Mouse (Mus musculus) hindbrain, postnatal 0 days (tissue): ENCODE measurements around the gene 4933402J07Rik. TPM values are rescaled to one million over a fixed set of nuclear protein-coding genes. Genes with fewer than 3 reads are reported as not detected.
A peak's percentile ranks its signal among the peaks of the same experiment; 100 is the strongest.

ENCODE experiments used
- ATAC-seq: fragments of 200-750 bp; cut with Nextera tagmentation; 2 replicates; pipeline ENCODE4 v1.8.0; 2017; ENCODE audit warnings: mild to moderate bottlenecking, moderate TSS enrichment, moderate library complexity
- DNase-seq: peaks from one replicate; pipeline ENCODE4 v3.0.0-alpha.2; 2015; ENCODE audit warnings: low spot score
- H3K27ac ChIP-seq: fragments of 300-500 bp; sonication (generic); 2 replicates; pipeline ENCODE4 v1.5.1; 2014; ENCODE audit warnings: mild to moderate bottlenecking
- H3K27me3 ChIP-seq: fragments of 300-500 bp; sonication (generic); 2 replicates; pipeline ENCODE4 v1.6.1; 2014; ENCODE audit warnings: low read length, mixed read lengths; ENCODE audit not compliant: insufficient read depth
- H3K36me3 ChIP-seq: fragments of 300-500 bp; sonication (generic); 2 replicates; pipeline ENCODE4 v1.6.1; 2014; ENCODE audit warnings: low read length, mixed read lengths; ENCODE audit not compliant: insufficient read depth
- H3K4me1 ChIP-seq: fragments of 300-500 bp; sonication (generic); 2 replicates; pipeline ENCODE4 v1.6.1; 2014; ENCODE audit warnings: antibody characterized with exemption, low read length, mixed read lengths; ENCODE audit not compliant: insufficient read depth
- H3K4me2 ChIP-seq: fragments of 300-500 bp; sonication (generic); 2 replicates; pipeline ENCODE4 v1.6.1; 2014; ENCODE audit warnings: low read depth, mild to moderate bottlenecking, low read length, moderate library complexity, mixed read lengths
- H3K4me3 ChIP-seq: fragments of 300-500 bp; sonication (generic); 2 replicates; pipeline ENCODE4 v1.5.1; 2014; ENCODE audit warnings: low read length
- H3K9ac ChIP-seq: fragments of 300-500 bp; sonication (generic); replicated peaks from 2 replicates; pipeline ENCODE4 v1.6.1; 2014; ENCODE audit warnings: mild to moderate bottlenecking, low read length, moderate library complexity, mixed read lengths
- H3K9me3 ChIP-seq: fragments of 300-500 bp; sonication (generic); 2 replicates; pipeline ENCODE4 v1.6.1; 2016; ENCODE audit warnings: low read length, mixed read lengths
- CTCF ChIP-seq: IDR thresholded peaks from 2 replicates; pipeline ENCODE4 v1.5.1; 2016; ENCODE audit warnings: antibody characterized with exemption, control low read depth, low read depth
- WGBS: fragments of 180-500 bp; shearing (Covaris S2); extraction: QIAGEN DNeasy Blood & Tissue Kit; methylation state at CpG from one replicate; pipeline ENCODE4 v1.1.7; 2014; 5-methylcytosine and 5-hydroxymethylcytosine counted together
- polyA plus RNA-seq: library from polyadenylated mRNA; unstranded; fragments of >200 nt; fragmentation: Nextera tagmentation; extraction: Ambion mirVana; gene quantifications from 2 replicates; pipeline ENCODE4 v1.2.1, GENCODE M21; 2015
- total RNA-seq: library from RNA; depleted of rRNA; stranded (reverse); fragments of >200 nt; gene quantifications from 2 replicates; pipeline ENCODE4 v1.2.3, GENCODE M21; 2014

4933402J07Rik gene
- total and polyA plus RNA-seq, 2 experiments from 2014 or later: not detected

- Histone ChIP-seq H3K27ac (no peak overlapping the region), H3K4me2 (peak overlapping the region; percentile 47; the same call in 1 of the 2 replicates), H3K9ac (no peak overlapping the region), H3K4me1 (peaks cover 4% of the 10 kb centered on the region; the same call in 1 of the 2 replicates), H3K27me3 (no peaks in the 10 kb centered on the region), H3K4me3 (no peak overlapping the region), H3K9me3 (no peaks in the 10 kb centered on the region), H3K36me3 (no peaks in the 10 kb centered on the region)
- peak; percentile 47 for TF ChIP-seq CTCF
- ATAC-seq (no peak), DNase-seq (peak; percentile 52)
- WGBS: 12% methylated on average over 7 of the region's 7 CpGs
These were observed 7.2 kb downstream of the 4933402J07Rik start for GRCm38 (mm10) chr8:87570880-87571279.

GRCm38 (mm10) chr8:87594272-87594671, 30.6 kb downstream of the 4933402J07Rik start:
- peak; percentile 95 for TF ChIP-seq CTCF
- Histone ChIP-seq H3K27me3 (no peaks in the 10 kb centered on the region), H3K4me2 (no peak overlapping the region), H3K4me3 (no peak overlapping the region), H3K36me3 (no peaks in the 10 kb centered on the region), H3K9ac (no peak overlapping the region), H3K27ac (no peak overlapping the region), H3K9me3 (no peaks in the 10 kb centered on the region), H3K4me1 (no peaks in the 10 kb centered on the region)
- WGBS: 0% methylated on average over 2 of the region's 2 CpGs
- ATAC-seq: peak; percentile 72
- DNase-seq: peak; percentile 83

- ATAC-seq: no peak
- TF ChIP-seq CTCF: no peak
- Histone ChIP-seq H3K36me3 (no peaks in the 10 kb centered on the region), H3K9me3 (no peaks in the 10 kb centered on the region), H3K4me3 (no peak overlapping the region), H3K4me2 (no peak overlapping the region), H3K4me1 (no peaks in the 10 kb centered on the region), H3K27me3 (no peaks in the 10 kb centered on the region), H3K9ac (no peak overlapping the region), H3K27ac (no peak overlapping the region)
- no peak for DNase-seq
- whole genome bisulfite sequencing: 55% methylated on average over 2 of the region's 2 CpGs
These were observed 39.1 kb downstream of the 4933402J07Rik start for GRCm38 (mm10) chr8:87602731-87603130.

GRCm38 (mm10) chr8:87609110-87609509, 45.5 kb downstream of the 4933402J07Rik start:
- H3K9me3 ChIP-seq: no peaks in the 10 kb centered on the region
- 89% methylated on average over 7 of the region's 7 CpGs for WGBS
- H3K4me2 ChIP-seq: no peak overlapping the region
- no peak for TF ChIP-seq CTCF
- no peak overlapping the region for H3K9ac ChIP-seq
- no peaks in the 10 kb centered on the region for H3K4me1 ChIP-seq
- no peak for DNase-seq
- no peaks in the 10 kb centered on the region for H3K36me3 ChIP-seq
- H3K27me3 ChIP-seq: no peaks in the 10 kb centered on the region
- no peak overlapping the region for H3K27ac ChIP-seq
- no peak for ATAC-seq
- H3K4me3 ChIP-seq: no peak overlapping the region

GRCm38 (mm10) chr8:87609651-87610192, 46.1 kb downstream of the 4933402J07Rik start:
- TF ChIP-seq CTCF: no peak

GRCm38 (mm10) chr8:87613701-87614100, 50.0 kb downstream of the 4933402J07Rik start:
- WGBS: 78% methylated on average over 1 of the region's 1 CpGs
- ATAC-seq (no peak), DNase-seq (peak; percentile 59)
- Histone ChIP-seq H3K9ac (no peak overlapping the region), H3K4me3 (no peak overlapping the region), H3K36me3 (no peaks in the 10 kb centered on the region), H3K27me3 (no peaks in the 10 kb centered on the region), H3K4me1 (peaks cover 3% of the 10 kb centered on the region; the same call in 1 of the 2 replicates), H3K4me2 (no peak overlapping the region), H3K27ac (no peak overlapping the region), H3K9me3 (no peaks in the 10 kb centered on the region)
- peak; percentile 66 for TF ChIP-seq CTCF

More at GRCm38 (mm10) chr8:87609651-87610192, 46.1 kb downstream of the 4933402J07Rik start:
- no peak for ATAC-seq
- DNase-seq: no peak
- no peaks in the 10 kb centered on the region for H3K4me1 ChIP-seq
- H3K27ac ChIP-seq: no peak overlapping the region
- no peak overlapping the region for H3K9ac ChIP-seq
- H3K9me3 ChIP-seq: no peaks in the 10 kb centered on the region
- no peak overlapping the region for H3K4me2 ChIP-seq
- no peak overlapping the region for H3K4me3 ChIP-seq
- H3K36me3 ChIP-seq: no peaks in the 10 kb centered on the region
- 95% methylated on average over 4 of the region's 4 CpGs for WGBS
- no peaks in the 10 kb centered on the region for H3K27me3 ChIP-seq

GRCm38 (mm10) chr8:87619118-87619517, 55.5 kb downstream of the 4933402J07Rik start:
- H3K9ac ChIP-seq: no peak overlapping the region
- H3K4me1 ChIP-seq: peaks cover 12% of the 10 kb centered on the region
- no peak overlapping the region for H3K4me3 ChIP-seq
- H3K36me3 ChIP-seq: no peaks in the 10 kb centered on the region
- DNase-seq (peak; percentile 73), ATAC-seq (peak; percentile 28; the same call in 1 of the 2 replicates)
- WGBS: 35% methylated on average over 7 of the region's 7 CpGs
- peak overlapping the region; percentile 48; the same call in 1 of the 2 replicates for H3K27ac ChIP-seq
- no peaks in the 10 kb centered on the region for H3K27me3 ChIP-seq
- peak; percentile 70 for TF ChIP-seq CTCF
- no peak overlapping the region for H3K4me2 ChIP-seq
- no peaks in the 10 kb centered on the region for H3K9me3 ChIP-seq
